Mouse (Mus musculus) CH12.LX (cell line): ENCODE results near the gene Acsl6.

Experiments used
- CTCF ChIP-seq, 2 experiments: IDR thresholded peaks in 1 of 2; conservative IDR thresholded peaks in 1 of 2; 2 replicates each; pipeline ENCODE4 v1.5.1; 2011 to 2012; ENCODE audit warnings: low read depth in 2 of 2, low read length in 2 of 2, improper control_type of control experiment in 1 of 2, inconsistent platforms in 1 of 2, mild to moderate bottlenecking in 1 of 2, moderate library complexity in 1 of 2
- EP300 ChIP-seq: IDR thresholded peaks from 2 replicates; pipeline ENCODE4 v1.6.1; 2011; ENCODE audit warnings: low read length, improper control_type of control experiment
- ETS1 ChIP-seq: conservative IDR thresholded peaks from 2 replicates; pipeline ENCODE4 v1.6.1; 2012; ENCODE audit warnings: low read depth, mild to moderate bottlenecking, inconsistent platforms, low read length, improper control_type of control experiment, moderate library complexity
- IRF4 ChIP-seq: IDR thresholded peaks from 2 replicates; pipeline ENCODE4 v1.6.1; 2014; ENCODE audit warnings: low read depth, mild to moderate bottlenecking, inconsistent platforms, low read length, improper control_type of control experiment
- POLR2A ChIP-seq: IDR thresholded peaks from 2 replicates; pipeline ENCODE4 v1.6.1; 2011; ENCODE audit warnings: low read depth, mild to moderate bottlenecking, improper control_type of control experiment, low read length
- POLR2AphosphoS2 ChIP-seq: IDR thresholded peaks from 2 replicates; pipeline ENCODE4 v1.6.1; 2011; ENCODE audit warnings: low read depth, low read length, improper control_type of control experiment
- TBP ChIP-seq: conservative IDR thresholded peaks from 2 replicates; pipeline ENCODE4 v1.6.1; 2011; ENCODE audit warnings: low read depth, low read length, improper control_type of control experiment
- USF1 ChIP-seq: IDR thresholded peaks from 2 replicates; pipeline ENCODE4 v1.6.1; 2014; ENCODE audit warnings: low read depth, mild to moderate bottlenecking, inconsistent platforms, low read length, improper control_type of control experiment
- ZC3H11A ChIP-seq: IDR thresholded peaks from 2 replicates; pipeline ENCODE4 v1.6.1; 2012; ENCODE audit warnings: low read depth, mild to moderate bottlenecking, inconsistent platforms, low read length, improper control_type of control experiment

DNA sequence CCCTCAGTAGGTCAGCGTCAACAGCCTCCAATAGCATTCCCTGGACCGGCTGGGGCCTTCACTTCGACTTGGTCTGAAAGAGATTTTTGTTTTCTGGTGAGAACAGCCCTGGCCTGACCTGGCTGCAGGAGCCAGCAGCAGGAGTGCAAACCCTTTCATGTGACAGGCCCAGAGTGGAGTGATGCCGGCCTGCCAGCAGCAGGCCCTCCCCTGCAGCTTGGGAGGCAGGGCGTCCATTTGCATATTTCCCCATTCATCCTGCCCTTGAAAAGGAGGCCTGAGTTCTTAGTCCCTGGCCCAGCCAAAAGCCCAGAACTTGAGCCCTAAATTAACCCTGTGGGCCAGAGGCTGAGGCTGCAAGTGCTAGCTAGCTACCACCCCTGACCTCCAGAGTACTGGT, 8.4 kb downstream of the Acsl6 start:
- no peak for TF ChIP-seq EP300
- TF ChIP-seq ZC3H11A: no peak
- TF ChIP-seq POLR2A: no peak
- no peak for TF ChIP-seq ETS1
- no peak for TF ChIP-seq CTCF (conservative IDR thresholded peaks at IDR 0.05 in 1 of 2, IDR thresholded peaks at IDR 0.05 in 1 of 2; ENCODE audit: low read depth in 2 of 2, low read length in 2 of 2)
- TF ChIP-seq TBP: 0 out of 2 replicates have a peak, but pooled peaks have one; percentile 41
- TF ChIP-seq USF1: no peak
- TF ChIP-seq IRF4: no peak
- no peak for TF ChIP-seq POLR2AphosphoS2
